33 mouse cellular contexts compared by ENCODE assay signal in genomic region chr14:54981934-54982333, GRCm38 (mm10). TPM values are rescaled to one million over a fixed set of nuclear protein-coding genes. Genes with fewer than 3 reads are reported as not detected.
DNase-seq lines count a peak whose midpoint lies in the region; ATAC-seq and TF ChIP-seq lines count a peak whose summit lies in the region.
"Had no signal": no experiment of that assay in that cellular context is flagged by ENCODE, and none has a peak within 500 bp of the region (broad histone marks: within the 10 kb centered on the region; RNA-seq: fewer than 3 reads in every experiment).

No protein-coding gene starts in this region.

- no peak overlapping the region for H3K27ac ChIP-seq in heart, adult 2 months
- peak overlapping the region; percentile 98 for H3K27ac ChIP-seq in heart, embryonic 13.5 days (replicated peaks)
- peak overlapping the region; percentile 98 for H3K27ac ChIP-seq in heart, embryonic 16.5 days (ENCODE audit: low read length)
- H3K27ac ChIP-seq: embryonic facial prominence, embryonic 10.5 days; embryonic facial prominence, embryonic 13.5 days; forebrain, embryonic 12.5 days; forebrain, embryonic 15.5 days; hindbrain, embryonic 14.5 days; hindbrain, postnatal 0 days had no signal

- TF ChIP-seq CTCF in heart, adult 2 months (IDR thresholded peaks at IDR 0.05) = no peak

- 66% methylated on average over 7 of the region's 7 CpGs for WGBS in heart, adult 2 months
- WGBS in heart, embryonic 13.5 days = 72% methylated on average over 7 of the region's 7 CpGs
- WGBS in heart, embryonic 16.5 days = 75% methylated on average over 7 of the region's 7 CpGs

- no peak overlapping the region for H3K4me3 ChIP-seq in heart, adult 2 months
- peak overlapping the region; percentile 64 for H3K4me3 ChIP-seq in heart, embryonic 13.5 days
- no peak overlapping the region for H3K4me3 ChIP-seq in heart, embryonic 16.5 days (ENCODE audit: low read length)
- H3K4me3 ChIP-seq: embryonic facial prominence, embryonic 10.5 days; embryonic facial prominence, embryonic 13.5 days; erythroblast, embryonic 14.5 days; forebrain, embryonic 12.5 days; forebrain, embryonic 15.5 days had no signal

- H3K9ac ChIP-seq in heart, adult 2 months (ENCODE audit: low read depth, low read length) = no peak overlapping the region
- H3K9ac ChIP-seq in heart, embryonic 13.5 days = peak overlapping the region; percentile 96
- H3K9ac ChIP-seq in heart, embryonic 16.5 days (ENCODE audit: low read length) = peak overlapping the region; percentile 93
- H3K9ac ChIP-seq: embryonic facial prominence, embryonic 13.5 days; forebrain, embryonic 12.5 days; forebrain, embryonic 15.5 days; hindbrain, embryonic 14.5 days had no signal

- DNase-seq in heart, adult 2 months = no peak
- DNase-seq in heart, postnatal 14 days = no peak
- DNase-seq in heart, adult 18-20 months = no peak
- DNase-seq in heart, adult 8-10 months (ENCODE audit: low spot score) = no peak
- DNase-seq: adrenal gland, adult 8-10 months; adrenal gland, postnatal 25 days; cerebellum, adult 11-12 months; cerebellum, adult 8-10 months; cerebellum, postnatal 10 days; cerebellum, postnatal 36 days; embryo, embryonic 11 days; gastrocnemius, postnatal 25 days; heart, postnatal 4 days; kidney, adult 18-20 months; kidney, adult 9 months had no signal

- no peak for ATAC-seq in heart, embryonic 13.5 days (ENCODE audit: extremely low read depth, insufficient number of reproducible peaks, low FRiP score, low TSS enrichment)
- ATAC-seq in heart, embryonic 16.5 days (replicated peaks; ENCODE audit: extremely low read depth, insufficient read depth, low FRiP score) = no peak
- ATAC-seq: activated CD4-positive, CD25-positive, alpha-beta regulatory T cell, adult 4 months; forebrain, embryonic 15.5 days; hindbrain, postnatal 0 days; inflammation-experienced regulatory T-cells, adult 6 months; intestine, embryonic 16.5 days had no signal

- TF ChIP-seq EP300 in heart, adult 2 months (IDR thresholded peaks at IDR 0.05; ENCODE audit: insufficient read depth, low read depth, low read length) = 0 out of 2 replicates have a peak, but pooled peaks have one; percentile 48

- H3K27me3 ChIP-seq in heart, adult 2 months (ENCODE audit: control insufficient read depth, insufficient read depth, low read length) = no peaks in the 10 kb centered on the region
- H3K27me3 ChIP-seq in heart, embryonic 13.5 days (replicated peaks) = 0 out of 2 replicates have a peak, but pooled peaks cover 5% of the 10 kb centered on the region
- no peaks in the 10 kb centered on the region for H3K27me3 ChIP-seq in heart, embryonic 16.5 days (ENCODE audit: control insufficient read depth, insufficient read depth, low read length)
- H3K27me3 ChIP-seq: embryonic facial prominence, embryonic 13.5 days; forebrain, embryonic 12.5 days; forebrain, embryonic 15.5 days had no signal

- no peaks in the 10 kb centered on the region for H3K9me3 ChIP-seq in heart, embryonic 13.5 days
- no peaks in the 10 kb centered on the region for H3K9me3 ChIP-seq in heart, embryonic 16.5 days (replicated peaks; ENCODE audit: control insufficient read depth, low read length)
- H3K9me3 ChIP-seq: embryonic facial prominence, embryonic 10.5 days; embryonic facial prominence, embryonic 13.5 days; forebrain, embryonic 12.5 days; forebrain, embryonic 15.5 days had no signal

- peak; percentile 68; the same call in 1 of the 2 replicates for TF ChIP-seq POLR2A in heart, adult 2 months (IDR thresholded peaks at IDR 0.05; ENCODE audit: insufficient read depth, low read depth, low read length)

- peaks cover 18% of the 10 kb centered on the region; the same call in 1 of the 2 replicates for H3K36me3 ChIP-seq in heart, adult 2 months (ENCODE audit: control insufficient read depth, insufficient read depth, low read length)
- H3K36me3 ChIP-seq in heart, embryonic 13.5 days = peaks cover 85% of the 10 kb centered on the region
- peaks cover 7% of the 10 kb centered on the region for H3K36me3 ChIP-seq in heart, embryonic 16.5 days (ENCODE audit: control insufficient read depth, insufficient read depth)
- H3K36me3 ChIP-seq: embryonic facial prominence, embryonic 10.5 days; embryonic facial prominence, embryonic 13.5 days; forebrain, embryonic 12.5 days; forebrain, embryonic 15.5 days had no signal

- no peaks in the 10 kb centered on the region for H3K79me2 ChIP-seq in heart, adult 2 months (replicated peaks; ENCODE audit: control insufficient read depth, insufficient read depth, low read length)

- no peaks in the 10 kb centered on the region for H3K4me1 ChIP-seq in heart, adult 2 months (ENCODE audit: control insufficient read depth, insufficient read depth, low read length)
- peaks cover 17% of the 10 kb centered on the region; the same call in 1 of the 2 replicates for H3K4me1 ChIP-seq in heart, embryonic 13.5 days
- peaks cover 9% of the 10 kb centered on the region for H3K4me1 ChIP-seq in heart, embryonic 16.5 days (ENCODE audit: control insufficient read depth, insufficient read depth, low read length)
- H3K4me1 ChIP-seq: embryonic facial prominence, embryonic 10.5 days; embryonic facial prominence, embryonic 13.5 days; forebrain, embryonic 12.5 days; forebrain, embryonic 15.5 days had no signal

- H3K4me2 ChIP-seq in heart, embryonic 13.5 days = peak overlapping the region; percentile 66
- H3K4me2 ChIP-seq in heart, embryonic 16.5 days (ENCODE audit: low read depth, low read length) = peak overlapping the region; percentile 69
- H3K4me2 ChIP-seq: embryonic facial prominence, embryonic 13.5 days; forebrain, embryonic 12.5 days; forebrain, embryonic 15.5 days; hindbrain, embryonic 14.5 days had no signal

- intact Hi-C loops in heart, adult 2 months (cut with DNase I) = no loop called here
- intact Hi-C loops in heart, postnatal 14 days (cut with DNase I) = no loop called here

RNA-seq across cellular contexts. Expression of gene Gm17428, which starts 5.2 kb away (rescaled TPM):
- total RNA-seq in heart, adult 2 months (2021) = not detected
- polyA plus RNA-seq in heart, adult 2 months (2012; rRNA removed) = not detected in 2 replicates
- total RNA-seq in heart, postnatal 14 days (2021) = not detected
- polyA plus RNA-seq in heart, embryonic 13.5 days (2015; fragmentation: Nextera tagmentation; extraction: Ambion mirVana) = not detected in 2 replicates
- not detected for total RNA-seq in heart, adult 18-20 months (2021)
- not detected in 2 replicates for polyA plus RNA-seq in heart, embryonic 16.5 days (2015; fragmentation: Nextera tagmentation; extraction: Ambion mirVana)
- not detected for total RNA-seq in heart, adult 8-10 months (2022)
- total RNA-seq: adrenal gland, adult 8-10 months; adrenal gland, postnatal 25 days; ES-E14; gastrocnemius, adult 8-10 months; gastrocnemius, postnatal 25 days; heart, postnatal 4 days; hindbrain, postnatal 0 days had no signal
- polyA plus RNA-seq: activated CD4-positive, CD25-positive, alpha-beta regulatory T cell, adult 4 months; brain, embryonic 14.5 days; cortical plate, adult 2 months; embryonic facial prominence, embryonic 10.5 days; embryonic facial prominence, embryonic 13.5 days; erythroblast, embryonic 14.5 days; forebrain, embryonic 12.5 days; forebrain, embryonic 15.5 days; gonadal fat pad, adult 2 months; hindbrain, embryonic 11.5 days; hindbrain, embryonic 14.5 days; hindbrain, postnatal 0 days; inflammation-experienced regulatory T-cells, adult 6 months; intestine, embryonic 16.5 days had no signal

RNA-seq across cellular contexts. Expression of gene Myh7, which starts 12.5 kb away (rescaled TPM):
- total RNA-seq in heart, adult 2 months (2021) = 1,000 to 10,000 TPM; 1,935 to 2,240 TPM
- polyA plus RNA-seq in heart, adult 2 months (2012; rRNA removed) = 19.8 and 29.5 TPM in 2 replicates
- 1,000 to 10,000 TPM; 2,004 to 2,187 TPM for total RNA-seq in heart, postnatal 14 days (2021)
- 3,662 and 3,747 TPM in 2 replicates for polyA plus RNA-seq in heart, embryonic 13.5 days (2015; fragmentation: Nextera tagmentation; extraction: Ambion mirVana)
- total RNA-seq in heart, adult 18-20 months (2021) = 1,000 to 10,000 TPM; 1,849 to 2,242 TPM
- polyA plus RNA-seq in heart, embryonic 16.5 days (2015; fragmentation: Nextera tagmentation; extraction: Ambion mirVana) = 6,075 and 6,619 TPM in 2 replicates
- total RNA-seq in heart, adult 8-10 months (2022) = 1,000 to 10,000 TPM; 1,453 to 2,519 (median 2,136) TPM
- total RNA-seq: adrenal gland, adult 8-10 months; adrenal gland, postnatal 25 days had no signal
- polyA plus RNA-seq: activated CD4-positive, CD25-positive, alpha-beta regulatory T cell, adult 4 months; erythroblast, embryonic 14.5 days; inflammation-experienced regulatory T-cells, adult 6 months had no signal

RNA-seq across cellular contexts. Expression of gene Myh6, which starts 15.2 kb away (rescaled TPM):
- over 10,000 TPM; 19,033 to 21,149 TPM for total RNA-seq in heart, adult 2 months (2021)
- 6,249 and 7,266 TPM in 2 replicates for polyA plus RNA-seq in heart, adult 2 months (2012; rRNA removed)
- total RNA-seq in heart, postnatal 14 days (2021) = over 10,000 TPM; 23,215 to 24,603 TPM
- polyA plus RNA-seq in heart, embryonic 13.5 days (2015; fragmentation: Nextera tagmentation; extraction: Ambion mirVana) = 1,796 and 1,858 TPM in 2 replicates
- total RNA-seq in heart, adult 18-20 months (2021) = over 10,000 TPM; 21,244 to 21,975 TPM
- 2,302 and 2,585 TPM in 2 replicates for polyA plus RNA-seq in heart, embryonic 16.5 days (2015; fragmentation: Nextera tagmentation; extraction: Ambion mirVana)
- total RNA-seq in heart, adult 8-10 months (2022) = over 10,000 TPM; 18,156 to 23,973 (median 22,335) TPM
- total RNA-seq: adrenal gland, adult 8-10 months; adrenal gland, postnatal 25 days had no signal
- polyA plus RNA-seq: activated CD4-positive, CD25-positive, alpha-beta regulatory T cell, adult 4 months; erythroblast, embryonic 14.5 days; gonadal fat pad, adult 2 months; inflammation-experienced regulatory T-cells, adult 6 months had no signal

RNA-seq across cellular contexts. Expression of gene Ngdn, which starts 33.3 kb away (rescaled TPM):
- total RNA-seq in heart, adult 2 months (2021) = 10 to 100 TPM; 25.9 to 28.9 TPM
- 10.1 and 19.6 TPM in 2 replicates for polyA plus RNA-seq in heart, adult 2 months (2012; rRNA removed)
- 10 to 100 TPM; 23.4 to 28.4 TPM for total RNA-seq in heart, postnatal 14 days (2021)
- polyA plus RNA-seq in heart, embryonic 13.5 days (2015; fragmentation: Nextera tagmentation; extraction: Ambion mirVana) = 56.8 and 58.2 TPM in 2 replicates
- total RNA-seq in heart, adult 18-20 months (2021) = 10 to 100 TPM; 27.7 to 31.1 TPM
- polyA plus RNA-seq in heart, embryonic 16.5 days (2015; fragmentation: Nextera tagmentation; extraction: Ambion mirVana) = 63.3 and 68.1 TPM in 2 replicates
- total RNA-seq in heart, adult 8-10 months (2022) = 10 to 100 TPM; 22.3 to 31.5 (median 25.9) TPM

RNA-seq across cellular contexts. Expression of gene Cmtm5, which starts 45.9 kb away (rescaled TPM):
- total RNA-seq in heart, adult 2 months (2021) = under 1 TPM in 1 of 2 experiments, not detected in 1; 0.30 TPM
- 1.8 and 2.9 TPM in 2 replicates for polyA plus RNA-seq in heart, adult 2 months (2012; rRNA removed)
- total RNA-seq in heart, postnatal 14 days (2021) = under 1 TPM; 0.49 to 0.60 TPM
- 0.49 and 0.98 TPM in 2 replicates for polyA plus RNA-seq in heart, embryonic 13.5 days (2015; fragmentation: Nextera tagmentation; extraction: Ambion mirVana)
- total RNA-seq in heart, adult 18-20 months (2021) = under 1 TPM in 1 of 2 experiments, not detected in 1; 0.44 TPM
- 0.86 and 1.3 TPM in 2 replicates for polyA plus RNA-seq in heart, embryonic 16.5 days (2015; fragmentation: Nextera tagmentation; extraction: Ambion mirVana)
- 1 to 10 TPM in 1 of 4 experiments, under 1 TPM in 1, not detected in 2; 0.41 to 1.2 TPM for total RNA-seq in heart, adult 8-10 months (2022)
- total RNA-seq: ES-E14; gastrocnemius, adult 8-10 months had no signal
- polyA plus RNA-seq: erythroblast, embryonic 14.5 days; inflammation-experienced regulatory T-cells, adult 6 months had no signal
